Mouse (Mus musculus) cerebellum, adult 11-12 months (tissue): Measurements from ENCODE around the gene Acacb.

Source experiments
- DNase-seq: peaks from one replicate; pipeline ENCODE4 v3.0.0; 2022

Gene Acacb

GRCm38 (mm10) chr5:114137481-114138276, 8.7 kb upstream of the Acacb start:
- DNase-seq: no peak

- DNase-seq: no peak
Observed at GRCm38 (mm10) chr5:114138277-114139164, 7.8 kb upstream of the Acacb start.

GRCm38 (mm10) chr5:114139175-114139574, 7.2 kb upstream of the Acacb start:
- DNase-seq: peak; percentile 57

GRCm38 (mm10) chr5:114147043-114147972, 973 bp downstream of the Acacb start:
- DNase-seq: no peak

- DNase-seq: no peak
Observed at GRCm38 (mm10) chr5:114152359-114153092, 6.2 kb downstream of the Acacb start.

- no peak for DNase-seq
Observed at GRCm38 (mm10) chr5:114153490-114153889, 7.2 kb downstream of the Acacb start.

GRCm38 (mm10) chr5:114154765-114155164, 8.4 kb downstream of the Acacb start:
- no peak for DNase-seq

- DNase-seq: no peak
Observed at GRCm38 (mm10) chr5:114155168-114155933, 9.0 kb downstream of the Acacb start.

- DNase-seq: no peak
Observed at GRCm38 (mm10) chr5:114157236-114157635, 10.9 kb downstream of the Acacb start.

GRCm38 (mm10) chr5:114161424-114161823, 15.1 kb downstream of the Acacb start:
- no peak for DNase-seq

GRCm38 (mm10) chr5:114162106-114162815, 15.9 kb downstream of the Acacb start:
- no peak for DNase-seq

GRCm38 (mm10) chr5:114163117-114163696, 16.9 kb downstream of the Acacb start:
- no peak for DNase-seq

- no peak for DNase-seq
Observed at GRCm38 (mm10) chr5:114170345-114170744, 24.0 kb downstream of the Acacb start.

- DNase-seq: no peak
Observed at GRCm38 (mm10) chr5:114172936-114173335, 26.6 kb downstream of the Acacb start.

- DNase-seq: no peak
Observed at GRCm38 (mm10) chr5:114173458-114173857, 27.1 kb downstream of the Acacb start.

- DNase-seq: no peak
Observed at GRCm38 (mm10) chr5:114173877-114174581, 27.7 kb downstream of the Acacb start.

- no peak for DNase-seq
Observed at GRCm38 (mm10) chr5:114174639-114175038, 28.3 kb downstream of the Acacb start.

- peak; percentile 59 for DNase-seq
Observed at GRCm38 (mm10) chr5:114175596-114176171, 29.3 kb downstream of the Acacb start.
